Mouse (Mus musculus): ENCODE data around the gene Slc44a2. TPM values are rescaled to one million over a fixed set of nuclear protein-coding genes. Genes with fewer than 3 reads are reported as not detected.

Gene Slc44a2
- polyA plus RNA-seq (2012; rRNA removed): 71.0 and 88.8 TPM in 2 replicates

DNA sequence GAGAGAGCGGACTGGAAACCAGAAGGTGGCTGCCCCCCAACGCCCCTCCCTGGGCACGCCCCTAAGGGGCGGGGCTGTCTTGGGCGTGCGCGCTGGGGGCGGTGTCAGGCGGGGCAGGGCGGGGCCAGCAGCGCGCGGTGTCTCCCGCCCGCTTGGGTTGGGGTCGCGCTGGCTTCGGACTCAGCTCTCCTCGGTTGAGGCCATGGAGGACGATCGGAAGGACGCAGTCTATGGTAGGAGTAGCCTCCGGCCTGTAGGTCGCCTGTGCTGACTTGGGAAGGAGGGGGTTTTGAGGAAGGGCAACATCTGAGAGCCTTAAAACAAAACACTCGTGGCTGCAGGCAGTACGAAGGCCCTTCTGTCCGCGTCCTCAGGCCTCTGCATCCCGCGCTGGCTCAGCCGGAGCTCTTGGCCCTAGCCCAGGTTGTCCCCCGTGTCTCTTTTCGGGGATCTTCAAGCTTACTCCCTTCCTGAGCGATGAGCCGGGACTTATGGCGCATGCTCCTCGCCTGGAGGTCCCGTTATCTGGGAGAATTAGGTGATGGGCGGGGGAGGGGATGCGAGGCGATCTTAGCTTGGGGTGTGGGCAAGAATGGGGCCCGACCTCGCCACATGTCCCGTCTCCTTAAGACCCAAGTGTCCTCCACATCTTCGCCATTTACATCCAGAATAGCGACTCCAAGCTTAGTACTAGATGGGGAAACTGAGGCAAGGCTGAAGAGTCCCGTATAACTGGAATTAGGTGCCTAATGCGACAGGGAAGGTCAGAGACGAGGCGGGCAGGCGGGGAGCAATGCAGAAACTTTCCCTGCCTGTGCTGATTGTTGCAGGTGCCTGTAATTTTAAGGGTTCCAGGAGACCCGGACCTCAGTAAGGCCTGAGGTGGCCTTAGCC, at the start of gene Slc44a2:
TSS of gene Slc44a2 (plus strand) at position 80 of the 894 bp plus-strand sequence.

DNA sequence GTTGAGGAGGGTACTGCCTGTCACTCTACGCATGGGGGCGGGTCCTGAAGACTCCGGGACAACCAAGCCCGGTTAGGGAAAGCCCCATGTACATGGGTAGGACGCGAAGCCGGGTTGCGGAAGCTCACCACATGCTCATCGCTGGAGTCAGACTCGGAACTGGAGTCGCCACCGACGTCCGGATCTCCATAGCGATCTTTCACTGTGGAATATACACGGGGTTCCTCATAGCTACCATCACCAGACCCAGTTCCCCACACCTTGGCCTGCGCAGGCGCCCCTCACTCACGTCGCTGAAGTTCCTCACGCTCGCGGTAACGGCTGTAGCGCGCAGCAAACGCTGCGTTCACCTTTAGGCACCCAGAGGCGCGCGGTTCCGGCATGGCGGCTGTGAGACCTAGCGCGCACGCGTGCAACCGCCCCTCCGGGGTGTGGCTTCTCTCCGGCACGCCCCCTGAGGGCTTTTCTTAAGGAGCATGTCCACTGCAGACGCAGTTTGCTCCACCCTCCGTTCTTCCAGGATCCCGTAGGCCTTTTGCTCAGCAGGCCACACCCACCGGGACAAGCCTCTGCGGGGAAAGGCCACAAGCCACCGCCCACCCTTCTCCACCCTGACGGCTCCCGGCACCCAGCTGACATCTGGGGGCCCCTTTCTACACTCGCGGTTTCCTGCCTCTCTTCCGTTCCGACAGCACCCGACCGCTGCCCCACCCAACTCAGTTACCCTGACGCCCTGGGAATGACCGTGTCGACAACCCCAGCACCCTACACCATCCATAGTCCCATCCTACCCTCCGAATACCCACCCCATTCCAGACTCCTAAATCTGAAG, 32.7 kb upstream of the Slc44a2 start, which contains the start of gene Kri1:
TSS of gene Kri1 (minus strand) at position 399 of the 832 bp plus-strand sequence.

DNA sequence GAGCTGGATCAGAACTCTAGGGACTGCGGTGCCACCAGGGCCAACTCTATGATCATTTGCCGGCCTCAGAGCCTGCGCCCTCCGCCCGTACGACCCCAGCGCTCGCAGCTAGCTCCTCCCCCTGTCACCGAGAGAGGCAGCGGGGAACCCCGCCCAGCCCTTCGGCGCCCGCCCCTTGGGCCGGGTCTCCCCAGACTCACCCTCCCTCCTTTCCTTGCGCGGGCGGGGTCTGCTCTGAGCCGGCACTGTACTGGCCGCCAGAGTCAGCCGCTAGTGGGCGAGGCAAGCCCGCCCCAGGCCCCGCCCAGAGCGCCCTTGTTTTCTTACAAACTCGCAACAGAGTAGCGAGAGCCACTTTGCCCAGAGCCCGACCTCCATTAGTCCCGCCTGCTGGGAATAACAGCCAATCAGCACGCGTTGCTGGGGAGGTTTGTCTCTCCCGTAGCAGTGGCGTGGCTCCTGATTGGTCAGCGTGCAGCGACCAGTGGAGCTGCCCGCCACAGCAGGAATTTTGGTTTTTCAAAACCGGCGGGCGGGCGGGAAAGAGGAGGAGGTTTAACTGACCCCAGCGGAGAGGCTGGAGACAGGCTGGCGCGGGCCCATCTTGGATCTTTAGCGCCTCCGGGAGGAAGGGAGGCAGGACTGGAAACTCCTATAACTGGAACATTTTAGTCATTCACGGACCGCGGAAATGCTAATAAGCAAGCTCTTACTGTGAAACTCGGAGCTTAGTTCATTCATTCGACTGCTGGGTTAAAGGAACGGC, 29.3 kb upstream of the Slc44a2 start, which contains the start of gene Cdkn2d:
TSS of gene Cdkn2d (minus strand) at position 386 of the 766 bp plus-strand sequence.

DNA sequence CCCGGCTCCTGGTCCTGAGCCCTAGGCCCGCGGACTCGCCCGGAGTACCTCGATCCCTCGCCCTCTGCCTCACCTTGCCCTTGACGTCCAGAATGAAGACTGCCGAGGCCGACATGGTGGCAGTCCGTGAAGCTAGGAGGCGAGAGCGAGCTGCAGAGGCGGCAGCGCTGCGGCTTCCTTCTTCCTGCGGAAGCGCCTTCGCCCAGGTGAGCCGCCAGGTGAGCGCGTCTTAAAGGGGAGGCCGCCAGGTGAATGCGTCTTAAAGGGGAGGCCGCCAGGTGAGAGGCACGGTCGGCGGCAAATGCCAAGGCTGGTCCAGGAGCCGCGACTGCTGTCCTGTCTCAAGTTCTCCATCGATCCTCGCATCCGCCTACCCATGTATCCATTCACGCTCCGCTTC, 8.4 kb upstream of the Slc44a2 start, which contains the start of gene Ap1m2:
TSS of gene Ap1m2 (minus strand) at position 204 of the 400 bp plus-strand sequence.

DNA sequence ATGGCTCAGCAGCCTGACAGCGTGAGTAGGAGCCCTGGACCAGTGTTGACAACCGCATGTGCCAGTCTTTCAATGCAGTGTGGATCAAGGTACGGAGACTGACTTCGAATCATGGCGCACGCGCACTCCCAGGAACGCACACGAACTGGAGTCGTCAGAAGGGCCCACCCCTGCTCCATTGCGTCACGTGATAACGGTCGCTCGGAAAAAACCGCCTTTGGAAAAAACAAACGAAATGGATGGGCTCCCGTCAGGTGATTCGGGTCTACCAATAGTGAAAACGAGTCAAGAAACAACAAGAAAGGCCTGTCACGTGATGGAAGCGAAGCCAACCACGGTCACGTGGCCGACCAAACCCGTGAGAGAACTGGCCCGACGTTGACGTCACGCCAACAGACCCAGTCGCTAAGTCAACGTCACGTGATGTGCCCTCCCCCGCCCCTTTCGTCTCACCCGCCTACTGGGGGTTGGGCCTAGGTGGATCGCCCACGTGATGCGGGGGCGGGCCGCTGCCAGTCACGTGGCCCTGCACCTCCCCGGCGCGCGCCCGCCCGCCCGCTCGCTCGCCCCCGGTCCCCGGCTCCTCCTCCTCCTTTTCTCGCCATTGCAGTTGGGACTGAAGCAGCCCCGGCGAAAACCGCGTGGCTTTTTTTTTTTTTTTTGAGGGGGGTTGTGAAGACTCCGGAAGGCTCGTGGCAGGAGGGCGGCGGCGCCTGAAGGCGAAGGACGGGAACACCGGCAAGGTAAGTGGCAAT, 47.0 kb downstream of the Slc44a2 start, which contains the start of gene Ilf3:
TSS of gene Ilf3 (plus strand) at position 515 of the 755 bp plus-strand sequence.

Other genes with a start within 250 kb of the Slc44a2 start
- gene Gm49373, start 247.6 kb upstream of the Slc44a2 start, polyA plus RNA-seq (2012; rRNA removed): 0.29 and 0.60 TPM in 2 replicates
- gene Fdx1l, start 247.1 kb upstream of the Slc44a2 start, polyA plus RNA-seq (2012; rRNA removed): 118 and 142 TPM in 2 replicates
- gene Gm38431, start 228.7 kb upstream of the Slc44a2 start, polyA plus RNA-seq (2012; rRNA removed): 35.3 and 58.9 TPM in 2 replicates
- 68.0 and 94.1 TPM in 2 replicates for gene Raver1, start 228.7 kb upstream of the Slc44a2 start, polyA plus RNA-seq (2012; rRNA removed)
- gene Tyk2, start 189.5 kb upstream of the Slc44a2 start, polyA plus RNA-seq (2012; rRNA removed): 31.5 and 34.2 TPM in 2 replicates
- 51.8 and 56.6 TPM in 2 replicates for gene Cdc37, start 170.7 kb upstream of the Slc44a2 start, polyA plus RNA-seq (2012; rRNA removed)
- 9.7 and 9.9 TPM in 2 replicates for gene Pde4a, start 155.0 kb upstream of the Slc44a2 start, polyA plus RNA-seq (2012; rRNA removed)
- gene Keap1, start 81.3 kb upstream of the Slc44a2 start, polyA plus RNA-seq (2012; rRNA removed): 164 and 181 TPM in 2 replicates
- gene S1pr5, start 72.3 kb upstream of the Slc44a2 start, polyA plus RNA-seq (2012; rRNA removed): 0.33 and 0.72 TPM in 2 replicates
- 41.5 and 48.3 TPM in 2 replicates for gene Atg4d, start 55.4 kb upstream of the Slc44a2 start, polyA plus RNA-seq (2012; rRNA removed)
- gene Kri1, start 32.7 kb upstream of the Slc44a2 start, polyA plus RNA-seq (2012; rRNA removed): 21.9 and 22.0 TPM in 2 replicates
- 31.1 and 31.9 TPM in 2 replicates for gene Cdkn2d, start 29.3 kb upstream of the Slc44a2 start, polyA plus RNA-seq (2012; rRNA removed)
- gene Ap1m2, start 8.4 kb upstream of the Slc44a2 start, polyA plus RNA-seq (2012; rRNA removed): 17.1 and 18.8 TPM in 2 replicates
- 97.9 and 135 TPM in 2 replicates for gene Ilf3, start 47.2 kb downstream of the Slc44a2 start, polyA plus RNA-seq (2012; rRNA removed)
- 70.2 and 79.6 TPM in 2 replicates for gene Qtrt1, start 91.1 kb downstream of the Slc44a2 start, polyA plus RNA-seq (2012; rRNA removed)
- 123 and 138 TPM in 2 replicates for gene Dnm2, start 104.2 kb downstream of the Slc44a2 start, polyA plus RNA-seq (2012; rRNA removed)
- gene Tmed1, start 189.6 kb downstream of the Slc44a2 start, polyA plus RNA-seq (2012; rRNA removed): 86.0 and 101 TPM in 2 replicates
- 3.6 and 4.4 TPM in 2 replicates for gene AB124611, start 205.5 kb downstream of the Slc44a2 start, polyA plus RNA-seq (2012; rRNA removed)
- 155 and 191 TPM in 2 replicates for gene Carm1, start 226.2 kb downstream of the Slc44a2 start, polyA plus RNA-seq (2012; rRNA removed)

Measured in ovary, adult 2 months (tissue).